Comparison of ENCODE assay signal across 25 mouse cellular contexts in genomic region chr16:22918664-22919312, GRCm38 (mm10). TPM values are rescaled to one million over a fixed set of nuclear protein-coding genes. Genes with fewer than 3 reads are reported as not detected.
DNase-seq lines count a peak whose midpoint lies in the region; ATAC-seq and TF ChIP-seq lines count a peak whose summit lies in the region.
"Had no signal": no experiment of that assay in that cellular context is flagged by ENCODE, and none has a peak within 500 bp of the region (broad histone marks: within the 10 kb centered on the region; RNA-seq: fewer than 3 reads in every experiment).

No protein-coding gene starts in this region.

- H3K4me3 ChIP-seq in liver, postnatal 0 days (ENCODE audit: low read depth, low read length) = no peak overlapping the region
- no peak overlapping the region for H3K4me3 ChIP-seq in liver, embryonic 11.5 days (ENCODE audit: low read depth, low read length)
- H3K4me3 ChIP-seq in embryonic facial prominence, embryonic 12.5 days = no peak overlapping the region
- no peak overlapping the region for H3K4me3 ChIP-seq in myocyte
- H3K4me3 ChIP-seq: heart, adult 2 months had no signal

- H3ac ChIP-seq in myocyte (ENCODE audit: control insufficient read depth, insufficient read length) = no peak overlapping the region

- DNase-seq in liver, postnatal 0 days = no peak
- DNase-seq in liver, embryonic 11.5 days (ENCODE audit: low spot score) = no peak
- DNase-seq in NIH3T3 (ENCODE audit: low read depth) = peak; percentile 66
- no peak for DNase-seq in layer of hippocampus, postnatal 36 days
- no peak for DNase-seq in spleen, adult 18-20 months
- no peak for DNase-seq in thymus, adult 18-20 months
- DNase-seq: adrenal gland, postnatal 14 days; cerebellum, adult 11-12 months; cerebellum, postnatal 25 days; forebrain, postnatal 0 days; gastrocnemius, postnatal 10 days; heart, adult 2 months; lung, embryonic 14.5 days; midbrain, embryonic 14.5 days; right cerebral cortex, postnatal 25 days; thymus, postnatal 25 days had no signal

- no peak for ATAC-seq in liver, postnatal 0 days
- ATAC-seq in liver, embryonic 11.5 days (replicated peaks; ENCODE audit: low FRiP score) = no peak
- ATAC-seq in embryonic facial prominence, embryonic 12.5 days (ENCODE audit: insufficient number of reproducible peaks, insufficient read depth, low FRiP score, low TSS enrichment) = peak; percentile 35; the same call in 1 of the 2 replicates
- ATAC-seq: forebrain, postnatal 0 days; inflammation-experienced regulatory T-cells, adult 6 months had no signal

- H3K4me1 ChIP-seq in liver, postnatal 0 days (ENCODE audit: insufficient read depth) = no peaks in the 10 kb centered on the region
- H3K4me1 ChIP-seq in liver, embryonic 11.5 days (replicated peaks; ENCODE audit: control insufficient read depth, insufficient read depth, low read length) = no peaks in the 10 kb centered on the region
- peaks cover 11% of the 10 kb centered on the region; the same call in 1 of the 2 replicates for H3K4me1 ChIP-seq in embryonic facial prominence, embryonic 12.5 days

- H3K9me3 ChIP-seq in liver, postnatal 0 days (ENCODE audit: low read length) = no peaks in the 10 kb centered on the region
- H3K9me3 ChIP-seq in liver, embryonic 11.5 days (ENCODE audit: control insufficient read depth, low read length) = no peaks in the 10 kb centered on the region
- H3K9me3 ChIP-seq in embryonic facial prominence, embryonic 12.5 days = no peaks in the 10 kb centered on the region

- H3K27me3 ChIP-seq in liver, postnatal 0 days (ENCODE audit: insufficient read depth, low read length) = no peaks in the 10 kb centered on the region
- H3K27me3 ChIP-seq in liver, embryonic 11.5 days (replicated peaks; ENCODE audit: control insufficient read depth, insufficient read depth, low read length) = no peaks in the 10 kb centered on the region
- H3K27me3 ChIP-seq in embryonic facial prominence, embryonic 12.5 days = no peaks in the 10 kb centered on the region
- no peaks in the 10 kb centered on the region for H3K27me3 ChIP-seq in myocyte (ENCODE audit: control insufficient read depth, insufficient read depth, insufficient read length)

- 80% methylated on average over 15 of the region's 15 CpGs for WGBS in liver, postnatal 0 days (ENCODE audit: insufficient replicate concordance)
- WGBS in liver, embryonic 11.5 days = 82% methylated on average over 15 of the region's 15 CpGs
- 41% methylated on average over 15 of the region's 15 CpGs for WGBS in embryonic facial prominence, embryonic 12.5 days

- no peak for TF ChIP-seq CTCF in liver, postnatal 0 days (IDR thresholded peaks at IDR 0.05; ENCODE audit: low read depth)

- no peak overlapping the region for H3K4me2 ChIP-seq in liver, postnatal 0 days (ENCODE audit: low read depth, low read length)
- no peak overlapping the region for H3K4me2 ChIP-seq in liver, embryonic 11.5 days
- H3K4me2 ChIP-seq in embryonic facial prominence, embryonic 12.5 days (replicated peaks) = peak overlapping the region; percentile 24; the same call in 1 of the 2 replicates
- no peak overlapping the region for H3K4me2 ChIP-seq in myocyte (ENCODE audit: low read depth)
- H3K4me2 ChIP-seq: lung, embryonic 14.5 days had no signal

- no peak for TF ChIP-seq POLR2A in myocyte (IDR thresholded peaks at IDR 0.05; ENCODE audit: insufficient read length, low read depth)

- H3K27ac ChIP-seq in liver, postnatal 0 days (ENCODE audit: low read depth) = peak overlapping the region; percentile 91; the same call in 1 of the 2 replicates
- no peak overlapping the region for H3K27ac ChIP-seq in liver, embryonic 11.5 days (ENCODE audit: low read depth, low read length)
- no peak overlapping the region for H3K27ac ChIP-seq in embryonic facial prominence, embryonic 12.5 days
- H3K27ac ChIP-seq: heart, adult 2 months had no signal

- H3K9ac ChIP-seq in liver, postnatal 0 days (replicated peaks) = no peak overlapping the region
- no peak overlapping the region for H3K9ac ChIP-seq in liver, embryonic 11.5 days (ENCODE audit: low read depth, low read length)
- no peak overlapping the region for H3K9ac ChIP-seq in embryonic facial prominence, embryonic 12.5 days
- H3K9ac ChIP-seq: forebrain, postnatal 0 days; lung, embryonic 14.5 days had no signal

- TF ChIP-seq EP300 in liver, postnatal 0 days (IDR thresholded peaks at IDR 0.05; ENCODE audit: low read depth) = no peak

- H3K79me2 ChIP-seq in myocyte (ENCODE audit: control insufficient read depth, insufficient read depth) = no peaks in the 10 kb centered on the region

- no peaks in the 10 kb centered on the region for H3K36me3 ChIP-seq in liver, postnatal 0 days (replicated peaks; ENCODE audit: insufficient read depth, low read length)
- H3K36me3 ChIP-seq in liver, embryonic 11.5 days (ENCODE audit: control insufficient read depth, insufficient read depth, low read length) = no peaks in the 10 kb centered on the region
- H3K36me3 ChIP-seq in embryonic facial prominence, embryonic 12.5 days = no peaks in the 10 kb centered on the region
- H3K36me3 ChIP-seq in myocyte (ENCODE audit: control insufficient read depth, insufficient read depth) = no peaks in the 10 kb centered on the region
- H3K36me3 ChIP-seq: G1E had no signal

TF ChIP-seq in myocyte, 11 proteins besides CTCF, POLR2A, EP300 and RAD21:
- no peak for TF ChIP-seq TCF3 (IDR thresholded peaks at IDR 0.05; ENCODE audit: insufficient read length, low read depth)
- peak; percentile 65; the same call in 1 of the 2 replicates for TF ChIP-seq CEBPB (IDR thresholded peaks at IDR 0.05; ENCODE audit: insufficient read depth, poor library complexity, severe bottlenecking)

RNA-seq across cellular contexts. Expression of gene Fetub, which starts 0.7 kb away (rescaled TPM):
- polyA plus RNA-seq in liver, postnatal 0 days (2015; fragmentation: Nextera tagmentation; extraction: Ambion mirVana) = 578 and 644 TPM in 2 replicates
- polyA plus RNA-seq in liver, embryonic 11.5 days (2014; fragmentation: Nextera tagmentation; extraction: Ambion mirVana) = 0.22 and 0.69 TPM in 2 replicates
- not detected in 2 replicates for polyA plus RNA-seq in embryonic facial prominence, embryonic 12.5 days (2016; fragmentation: Nextera tagmentation; extraction: Ambion mirVana)
- 1.7 TPM for polyA plus RNA-seq in myocyte (2012; fragmentation: generic; extraction: Trizol)
- total RNA-seq in layer of hippocampus, postnatal 36 days (2021) = not detected
- total RNA-seq: forebrain, postnatal 0 days; left cerebral cortex, adult 18-20 months; megakaryocyte progenitor cell, adult 5-6 weeks had no signal
- polyA plus RNA-seq: heart, embryonic 16.5 days; hindbrain, embryonic 11.5 days; kidney, embryonic 14.5 days; lung, embryonic 14.5 days; midbrain, embryonic 14.5 days had no signal

RNA-seq across cellular contexts. Expression of gene Ahsg, which starts 27.7 kb away (rescaled TPM):
- 25,564 and 27,060 TPM in 2 replicates for polyA plus RNA-seq in liver, postnatal 0 days (2015; fragmentation: Nextera tagmentation; extraction: Ambion mirVana)
- polyA plus RNA-seq in liver, embryonic 11.5 days (2014; fragmentation: Nextera tagmentation; extraction: Ambion mirVana) = 79.0 and 82.8 TPM in 2 replicates
- polyA plus RNA-seq in embryonic facial prominence, embryonic 12.5 days (2016; fragmentation: Nextera tagmentation; extraction: Ambion mirVana) = not detected in 2 replicates
- not detected for polyA plus RNA-seq in myocyte (2012; fragmentation: generic; extraction: Trizol)
- total RNA-seq in layer of hippocampus, postnatal 36 days (2021) = not detected
- total RNA-seq: forebrain, postnatal 0 days; left cerebral cortex, adult 18-20 months; megakaryocyte progenitor cell, adult 5-6 weeks had no signal
- polyA plus RNA-seq: forebrain, postnatal 0 days; hindbrain, embryonic 11.5 days; inflammation-experienced regulatory T-cells, adult 6 months; midbrain, embryonic 14.5 days had no signal

RNA-seq across cellular contexts. Expression of gene Hrg, which starts 32.1 kb away (rescaled TPM):
- 443 and 542 TPM in 2 replicates for polyA plus RNA-seq in liver, postnatal 0 days (2015; fragmentation: Nextera tagmentation; extraction: Ambion mirVana)
- polyA plus RNA-seq in liver, embryonic 11.5 days (2014; fragmentation: Nextera tagmentation; extraction: Ambion mirVana) = 0.22 TPM in 1 of 2 replicates, not detected in the other
- not detected in 2 replicates for polyA plus RNA-seq in embryonic facial prominence, embryonic 12.5 days (2016; fragmentation: Nextera tagmentation; extraction: Ambion mirVana)
- not detected for polyA plus RNA-seq in myocyte (2012; fragmentation: generic; extraction: Trizol)
- total RNA-seq in layer of hippocampus, postnatal 36 days (2021) = not detected
- total RNA-seq: forebrain, postnatal 0 days; G1E; heart, adult 2 months; left cerebral cortex, adult 18-20 months; megakaryocyte progenitor cell, adult 5-6 weeks had no signal
- polyA plus RNA-seq: forebrain, postnatal 0 days; G1E; heart, adult 2 months; heart, embryonic 16.5 days; inflammation-experienced regulatory T-cells, adult 6 months; kidney, embryonic 14.5 days; lung, embryonic 14.5 days had no signal

Comparison
In these comparisons a context has a peak if more than half of its experiments do, and no peak if none do; other contexts are left out.
1. RNA of gene Fetub, which starts 0.7 kb away (polyA plus RNA-seq): 578 to 644 TPM in liver, postnatal 0 days; 1.7 TPM in myocyte (single experiment), 0.22 to 0.69 TPM in liver, embryonic 11.5 days and not detected in embryonic facial prominence, embryonic 12.5 days; every median in the first group is over 100 times any median in the second.
2. RNA of gene Ahsg, which starts 27.7 kb away (polyA plus RNA-seq): 25,564 to 27,060 TPM in liver, postnatal 0 days; 79.0 to 82.8 TPM in liver, embryonic 11.5 days, not detected in embryonic facial prominence, embryonic 12.5 days and not detected in myocyte (single experiment); every median in the first group is over 100 times any median in the second.
3. RNA of gene Hrg, which starts 32.1 kb away (polyA plus RNA-seq): 443 to 542 TPM in liver, postnatal 0 days; 0.22 TPM in liver, embryonic 11.5 days, not detected in myocyte (single experiment) and not detected in embryonic facial prominence, embryonic 12.5 days; every median in the first group is over 100 times any median in the second.